Mouse (Mus musculus): ENCODE measurements around the gene Satb2. TPM values are rescaled to one million over a fixed set of nuclear protein-coding genes. Genes with fewer than 3 reads are reported as not detected.

Satb2 gene
- total and polyA plus RNA-seq, 3 experiments = 2.0 to 3.9 (median 2.1) TPM

DNA sequence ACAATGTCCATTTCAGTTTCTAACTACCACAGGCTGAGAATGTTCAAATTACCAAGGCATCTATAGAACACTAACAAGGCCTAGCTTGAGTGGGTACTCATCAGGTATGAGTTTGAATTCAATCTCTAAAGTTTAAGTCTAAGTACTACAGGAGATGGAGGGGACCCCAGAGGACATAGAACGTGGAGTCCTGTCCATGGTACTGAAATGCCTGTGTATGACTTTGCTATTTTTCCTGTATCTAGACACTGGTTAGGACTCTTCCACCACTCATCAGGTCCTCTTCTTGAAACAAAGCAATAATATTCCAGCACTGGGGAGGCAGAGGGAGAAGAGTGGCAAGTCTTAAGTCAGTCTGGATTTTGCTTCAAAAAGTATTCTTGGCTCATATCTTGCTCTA lies 139.5 kb downstream of the Satb2 start:
- no peak for TF ChIP-seq MAX (IDR thresholded peaks at IDR 0.05; ENCODE audit: low read length)
- TF ChIP-seq MYC (IDR thresholded peaks at IDR 0.05; ENCODE audit: low read depth, low read length) = no peak
- TF ChIP-seq PAX5 (IDR thresholded peaks at IDR 0.05; ENCODE audit: low read length) = no peak
- TF ChIP-seq ZNF384 (IDR thresholded peaks at IDR 0.05; ENCODE audit: low read depth, low read length) = no peak
- TF ChIP-seq NRF1 (IDR thresholded peaks at IDR 0.05; ENCODE audit: low read depth, low read length) = no peak
- TF ChIP-seq TBP (conservative IDR thresholded peaks at IDR 0.05; ENCODE audit: low read depth, low read length) = no peak
- no peak for TF ChIP-seq CHD1 (IDR thresholded peaks at IDR 0.05; ENCODE audit: low read depth, low read length)
- TF ChIP-seq ZMIZ1 (IDR thresholded peaks at IDR 0.05; ENCODE audit: low read depth, low read length) = no peak
- no peak for TF ChIP-seq E2F4 (IDR thresholded peaks at IDR 0.05; ENCODE audit: insufficient replicate concordance, low read depth, low read length)
- no peak for TF ChIP-seq GABPA (IDR thresholded peaks at IDR 0.05; ENCODE audit: insufficient replicate concordance, low read depth, low read length)
- no peak for TF ChIP-seq TCF12 (IDR thresholded peaks at IDR 0.05; ENCODE audit: low read depth, low read length)
- TF ChIP-seq SMC3 (IDR thresholded peaks at IDR 0.05; ENCODE audit: low read depth, low read length) = no peak
- no peak for TF ChIP-seq CHD2 (IDR thresholded peaks at IDR 0.05; ENCODE audit: low read length)
- no peak for TF ChIP-seq EP300 (IDR thresholded peaks at IDR 0.05; ENCODE audit: low read length)
- TF ChIP-seq SIN3A (IDR thresholded peaks at IDR 0.05; ENCODE audit: low read length) = no peak
- Histone ChIP-seq H3K27ac (ENCODE audit: insufficient read depth, low read depth) (no peak overlapping the region), H3K4me3 (replicated peaks in 1 of 3; ENCODE audit: low read depth in 2 of 3, low read length in 2 of 3, poor library complexity in 1 of 3) (no peak overlapping the region), H3K9me3 (replicated peaks; ENCODE audit: low read length) (no peaks in the 10 kb centered on the region), H3K9ac (ENCODE audit: insufficient read depth, low read depth) (no peak overlapping the region), H3K27me3 (replicated peaks) (no peaks in the 10 kb centered on the region), H3K4me1 (ENCODE audit: control insufficient read depth in 1 of 2, insufficient read depth in 2 of 2) (peaks cover 10 to 18% of the 10 kb centered on the region in 2 experiments), H3K79me2 (replicated peaks; ENCODE audit: control insufficient read depth, extremely low read depth, insufficient read depth, poor library complexity, severe bottlenecking) (no peaks in the 10 kb centered on the region), H3K36me3 (replicated peaks in 1 of 2; ENCODE audit: control insufficient read depth in 1 of 2, insufficient read depth in 1 of 2, low read length in 1 of 2) (peaks cover 0 to 20% of the 10 kb centered on the region in 2 experiments), H3K4me2 (ENCODE audit: insufficient read depth, low read depth, poor library complexity, severe bottlenecking) (no peak overlapping the region)
- in situ Hi-C loops (cut with MboI; ENCODE audit: low pct_ligation_motif_present, low pct_unique_long_range_greater_than_20kb, low sequenced_read_pairs) = no loop called here
- dilution Hi-C loops (cut with MboI; ENCODE audit: extremely low pct_ligation_motif_present, extremely low pct_unique_long_range_greater_than_20kb, low sequenced_read_pairs) = no loop called here
- no peak for DNase-seq (ENCODE audit: extremely low read depth)

DNA sequence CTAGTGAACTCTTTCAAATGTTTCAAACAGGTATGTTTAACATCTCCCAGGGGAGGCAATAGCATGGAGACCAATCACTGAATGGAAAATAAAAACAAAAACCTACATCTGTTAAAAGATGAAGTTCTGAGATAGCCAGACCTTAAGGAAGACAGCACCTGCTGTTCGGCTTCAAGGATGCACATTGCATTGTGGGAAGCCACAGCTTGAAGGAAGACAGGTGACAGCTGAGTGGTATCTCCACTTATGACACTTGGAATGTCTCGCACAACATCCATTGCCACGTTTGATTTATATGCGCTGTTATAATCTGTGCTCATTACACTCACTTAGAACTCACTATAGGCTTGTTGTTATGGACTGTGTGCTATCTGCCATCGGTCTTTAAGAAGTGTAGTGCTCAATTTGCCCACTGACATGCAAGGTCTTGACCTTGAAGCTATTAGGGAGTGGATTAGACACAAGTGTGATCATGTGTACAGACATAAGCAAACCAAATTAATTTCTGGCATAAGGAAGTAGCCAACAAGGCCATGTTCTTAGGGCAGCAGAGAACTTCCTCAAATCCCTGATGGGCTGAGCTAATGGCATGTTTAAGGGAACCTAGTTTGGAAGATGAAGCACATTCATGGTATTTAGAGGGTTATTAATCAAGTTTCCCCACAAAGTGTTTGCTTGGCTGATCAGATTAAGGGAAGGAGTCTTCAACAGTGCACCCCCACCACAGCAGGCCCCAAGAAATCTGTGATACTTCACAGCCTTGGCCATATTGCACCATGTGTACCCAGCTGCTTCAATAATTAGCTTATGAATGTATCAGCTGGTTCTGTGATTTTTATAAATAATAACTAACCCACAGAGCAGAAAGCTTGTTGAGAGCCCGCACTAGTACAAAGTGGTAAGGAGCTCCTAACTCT lies 144.2 kb downstream of the Satb2 start:
- Histone ChIP-seq H3K4me3 (replicated peaks in 1 of 3; ENCODE audit: low read depth in 2 of 3, low read length in 2 of 3, poor library complexity in 1 of 3) (no peak overlapping the region), H3K9ac (ENCODE audit: insufficient read depth, low read depth) (no peak overlapping the region), H3K27ac (ENCODE audit: insufficient read depth, low read depth) (no peak overlapping the region), H3K79me2 (replicated peaks; ENCODE audit: control insufficient read depth, extremely low read depth, insufficient read depth, poor library complexity, severe bottlenecking) (no peaks in the 10 kb centered on the region), H3K36me3 (replicated peaks in 1 of 2; ENCODE audit: control insufficient read depth in 1 of 2, insufficient read depth in 1 of 2, low read length in 1 of 2) (peaks cover 11 to 23% of the 10 kb centered on the region in 2 experiments), H3K4me1 (ENCODE audit: control insufficient read depth in 1 of 2, insufficient read depth in 2 of 2) (peaks cover 9 to 28% of the 10 kb centered on the region in 2 experiments), H3K9me3 (replicated peaks; ENCODE audit: low read length) (no peaks in the 10 kb centered on the region), H3K27me3 (replicated peaks) (no peaks in the 10 kb centered on the region), H3K4me2 (ENCODE audit: insufficient read depth, low read depth, poor library complexity, severe bottlenecking) (no peak overlapping the region)
- in situ Hi-C loops (cut with MboI; ENCODE audit: low pct_ligation_motif_present, low pct_unique_long_range_greater_than_20kb, low sequenced_read_pairs) = no loop called here
- TF ChIP-seq ELF1 (IDR thresholded peaks at IDR 0.05; ENCODE audit: low read depth, low read length) (no peak), TCF12 (IDR thresholded peaks at IDR 0.05; ENCODE audit: low read depth, low read length) (peak; percentile 44; the same call in 1 of the 2 replicates), EP300 (IDR thresholded peaks at IDR 0.05; ENCODE audit: low read length) (0 out of 2 replicates have a peak, but pooled peaks have one; percentile 18), USF2 (conservative IDR thresholded peaks at IDR 0.05; ENCODE audit: low read depth, low read length) (no peak), ZMIZ1 (IDR thresholded peaks at IDR 0.05; ENCODE audit: low read depth, low read length) (no peak), TBP (conservative IDR thresholded peaks at IDR 0.05; ENCODE audit: low read depth, low read length) (no peak), ETS1 (conservative IDR thresholded peaks at IDR 0.05; ENCODE audit: low read depth, low read length) (no peak), ZKSCAN1 (IDR thresholded peaks at IDR 0.05; ENCODE audit: borderline replicate concordance, low read depth, low read length) (no peak), USF1 (IDR thresholded peaks at IDR 0.05; ENCODE audit: low read depth, low read length) (no peak), HCFC1 (IDR thresholded peaks at IDR 0.05; ENCODE audit: low read depth, low read length) (no peak)
- dilution Hi-C loops (cut with MboI; ENCODE audit: extremely low pct_ligation_motif_present, extremely low pct_unique_long_range_greater_than_20kb, low sequenced_read_pairs) = no loop called here
- peak; percentile 27 for DNase-seq (ENCODE audit: extremely low read depth)

Measured in CH12.LX (cell line).